Mouse (Mus musculus): ENCODE data around the gene Dzip1. TPM values are rescaled to one million over a fixed set of nuclear protein-coding genes. Genes with fewer than 3 reads are reported as not detected.

Dzip1 gene
- polyA plus RNA-seq, 1 experiment, result 5.9 TPM

DNA sequence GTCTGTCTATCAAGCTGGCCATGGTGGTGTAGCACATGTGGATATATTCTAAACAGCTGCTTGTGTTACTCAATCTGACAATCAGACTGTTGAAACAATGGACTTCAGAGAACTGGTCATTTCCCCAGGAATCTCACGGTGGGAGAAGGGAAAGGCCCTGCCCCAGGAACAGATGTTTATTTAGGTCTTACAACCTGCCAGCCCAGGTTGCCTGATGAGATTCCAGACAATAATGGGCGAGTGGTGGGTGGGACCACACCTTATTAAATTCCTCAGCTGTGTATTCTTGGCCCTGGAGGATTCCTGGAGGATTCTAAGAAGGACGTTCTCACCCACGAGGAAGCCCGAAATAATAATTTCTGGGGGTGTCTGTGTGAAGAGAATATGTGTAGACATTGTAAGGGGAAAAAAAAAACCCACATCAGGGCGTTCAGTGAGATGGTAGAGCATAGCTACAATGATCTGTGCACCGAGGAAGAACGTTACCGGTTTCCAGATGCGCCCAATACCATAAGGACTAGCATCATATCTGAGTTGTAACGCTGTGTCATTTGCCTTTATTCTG, 46.8 kb downstream of the Dzip1 start:
- Histone ChIP-seq H3K36me3 (ENCODE audit: control insufficient read depth, insufficient read depth, low read length) (no peaks in the 10 kb centered on the region), H3K27me3 (ENCODE audit: control insufficient read depth, insufficient read depth, low read length) (no peaks in the 10 kb centered on the region), H3K4me3 (ENCODE audit: extremely low read depth, insufficient read depth, insufficient read length) (no peak overlapping the region), H3K27ac (ENCODE audit: insufficient read depth, low read length) (no peak overlapping the region), H3K4me1 (ENCODE audit: control insufficient read depth, insufficient read depth, insufficient read length) (peaks cover 2% of the 10 kb centered on the region; the same call in 1 of the 2 replicates)
- 87% methylated on average over 11 of the region's 11 CpGs for WGBS
- DNase-seq (ENCODE audit: low read depth in 1 of 2, low spot score in 2 of 2), result no peak
- TF ChIP-seq POLR2A (IDR thresholded peaks at IDR 0.05; ENCODE audit: low read depth, low read length) (no peak), CTCF (IDR thresholded peaks at IDR 0.05; ENCODE audit: extremely low read depth, insufficient read depth, insufficient read length, insufficient replicate concordance) (no peak)

DNA sequence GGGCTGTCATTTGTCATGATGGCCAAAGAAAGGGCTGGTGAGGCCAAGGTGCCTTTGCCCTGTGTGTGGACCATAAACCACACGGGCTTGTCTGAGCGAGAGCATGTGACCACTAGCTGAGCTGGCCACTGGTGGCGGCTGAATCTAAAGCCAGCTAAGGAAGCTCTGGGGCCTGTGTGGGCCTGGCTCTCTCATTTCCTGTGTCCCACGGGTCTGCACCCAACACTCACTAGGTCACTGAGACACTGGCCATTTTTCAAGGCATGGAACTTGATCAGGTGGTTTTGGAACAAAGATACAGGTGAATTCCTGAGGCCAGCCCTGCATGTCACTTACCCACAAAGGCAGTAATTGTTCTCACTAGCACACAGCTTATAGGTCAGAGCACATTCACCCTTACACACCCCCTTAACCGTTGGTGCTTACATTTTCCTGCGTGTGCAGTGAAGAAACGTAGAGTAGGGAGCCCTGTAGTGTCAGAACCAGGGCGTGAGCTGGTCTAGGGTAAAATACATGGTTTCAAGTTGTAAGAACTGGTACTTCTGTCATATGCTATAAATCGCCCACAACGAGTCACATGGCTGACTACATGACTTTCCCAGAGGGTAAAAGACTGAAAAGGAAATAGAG, 50.4 kb downstream of the Dzip1 start:
- Histone ChIP-seq H3K27ac (ENCODE audit: insufficient read depth, low read length) (no peak overlapping the region), H3K36me3 (ENCODE audit: control insufficient read depth, insufficient read depth, low read length) (no peaks in the 10 kb centered on the region), H3K27me3 (ENCODE audit: control insufficient read depth, insufficient read depth, low read length) (no peaks in the 10 kb centered on the region), H3K4me3 (ENCODE audit: extremely low read depth, insufficient read depth, insufficient read length) (no peak overlapping the region), H3K4me1 (ENCODE audit: control insufficient read depth, insufficient read depth, insufficient read length) (peaks cover 2% of the 10 kb centered on the region; the same call in 1 of the 2 replicates)
- 75% methylated on average over 10 of the region's 10 CpGs for WGBS
- TF ChIP-seq CTCF (IDR thresholded peaks at IDR 0.05; ENCODE audit: extremely low read depth, insufficient read depth, insufficient read length, insufficient replicate concordance) (no peak), POLR2A (IDR thresholded peaks at IDR 0.05; ENCODE audit: low read depth, low read length) (no peak)
- no peak for DNase-seq (ENCODE audit: low read depth in 1 of 2, low spot score in 2 of 2)

- DNase-seq (ENCODE audit: low read depth in 1 of 2, low spot score in 2 of 2), result no peak
- Histone ChIP-seq H3K4me3 (ENCODE audit: extremely low read depth, insufficient read depth, insufficient read length) (no peak overlapping the region), H3K36me3 (ENCODE audit: control insufficient read depth, insufficient read depth, low read length) (no peaks in the 10 kb centered on the region), H3K4me1 (ENCODE audit: control insufficient read depth, insufficient read depth, insufficient read length) (no peaks in the 10 kb centered on the region), H3K27me3 (ENCODE audit: control insufficient read depth, insufficient read depth, low read length) (no peaks in the 10 kb centered on the region), H3K27ac (ENCODE audit: insufficient read depth, low read length) (no peak overlapping the region)
- WGBS, result 76% methylated on average over 4 of the region's 4 CpGs
- TF ChIP-seq CTCF (IDR thresholded peaks at IDR 0.05; ENCODE audit: extremely low read depth, insufficient read depth, insufficient read length, insufficient replicate concordance) (no peak), POLR2A (IDR thresholded peaks at IDR 0.05; ENCODE audit: low read depth, low read length) (no peak)
Measured at GRCm38 (mm10) chr14:118874126-118874525, 51.1 kb downstream of the Dzip1 start.

DNA sequence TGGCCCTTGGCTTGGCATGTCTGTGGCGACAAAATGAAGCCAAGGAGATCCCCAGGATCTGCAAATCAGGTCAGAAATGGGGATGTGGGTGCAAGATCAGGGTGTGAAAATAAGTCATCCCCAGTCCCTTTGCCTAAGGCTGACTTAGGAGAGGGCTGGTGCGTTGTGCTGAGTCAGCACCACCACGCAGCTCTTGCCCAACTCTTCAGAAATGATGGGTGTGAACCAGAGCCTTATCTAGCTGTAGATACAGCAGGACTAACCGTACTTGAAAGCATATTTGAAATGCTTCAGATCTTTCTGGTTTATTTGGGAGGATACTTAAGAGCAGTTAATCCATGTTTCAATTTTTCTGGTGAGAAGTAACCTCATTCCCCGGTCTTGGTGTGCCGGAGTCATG, 55.5 kb downstream of the Dzip1 start:
- Histone ChIP-seq H3K4me3 (ENCODE audit: extremely low read depth, insufficient read depth, insufficient read length) (no peak overlapping the region), H3K27me3 (ENCODE audit: control insufficient read depth, insufficient read depth, low read length) (no peaks in the 10 kb centered on the region), H3K27ac (ENCODE audit: insufficient read depth, low read length) (no peak overlapping the region), H3K4me1 (ENCODE audit: control insufficient read depth, insufficient read depth, insufficient read length) (no peaks in the 10 kb centered on the region), H3K36me3 (ENCODE audit: control insufficient read depth, insufficient read depth, low read length) (no peaks in the 10 kb centered on the region)
- TF ChIP-seq POLR2A (IDR thresholded peaks at IDR 0.05; ENCODE audit: low read depth, low read length), result no peak
- no peak for TF ChIP-seq CTCF (IDR thresholded peaks at IDR 0.05; ENCODE audit: extremely low read depth, insufficient read depth, insufficient read length, insufficient replicate concordance)
- 77% methylated on average over 6 of the region's 6 CpGs for WGBS
- no peak for DNase-seq (ENCODE audit: low read depth in 1 of 2, low spot score in 2 of 2)

GRCm38 (mm10) chr14:118868102-118868724, 57.0 kb downstream of the Dzip1 start:
- no peak overlapping the region for H3K27ac ChIP-seq (ENCODE audit: insufficient read depth, low read length)
- 91% methylated on average over 13 of the region's 13 CpGs for WGBS
- H3K27me3 ChIP-seq (ENCODE audit: control insufficient read depth, insufficient read depth, low read length), result no peaks in the 10 kb centered on the region
- no peaks in the 10 kb centered on the region; the same call in 1 of the 2 replicates for H3K4me1 ChIP-seq (ENCODE audit: control insufficient read depth, insufficient read depth, insufficient read length)
- TF ChIP-seq POLR2A (IDR thresholded peaks at IDR 0.05; ENCODE audit: low read depth, low read length), result no peak
- no peak for TF ChIP-seq CTCF (IDR thresholded peaks at IDR 0.05; ENCODE audit: extremely low read depth, insufficient read depth, insufficient read length, insufficient replicate concordance)
- H3K36me3 ChIP-seq (ENCODE audit: control insufficient read depth, insufficient read depth, low read length), result no peaks in the 10 kb centered on the region
- no peak for DNase-seq (ENCODE audit: low read depth in 1 of 2, low spot score in 2 of 2)
- no peak overlapping the region for H3K4me3 ChIP-seq (ENCODE audit: extremely low read depth, insufficient read depth, insufficient read length)

- DNase-seq (ENCODE audit: low read depth in 1 of 2, low spot score in 2 of 2), result no peak
- Histone ChIP-seq H3K36me3 (ENCODE audit: control insufficient read depth, insufficient read depth, low read length) (no peaks in the 10 kb centered on the region), H3K4me3 (ENCODE audit: extremely low read depth, insufficient read depth, insufficient read length) (no peak overlapping the region), H3K27me3 (ENCODE audit: control insufficient read depth, insufficient read depth, low read length) (no peaks in the 10 kb centered on the region), H3K27ac (ENCODE audit: insufficient read depth, low read length) (no peak overlapping the region), H3K4me1 (ENCODE audit: control insufficient read depth, insufficient read depth, insufficient read length) (no peaks in the 10 kb centered on the region; the same call in 1 of the 2 replicates)
- no peak for TF ChIP-seq POLR2A (IDR thresholded peaks at IDR 0.05; ENCODE audit: low read depth, low read length)
- TF ChIP-seq CTCF (IDR thresholded peaks at IDR 0.05; ENCODE audit: extremely low read depth, insufficient read depth, insufficient read length, insufficient replicate concordance), result no peak
- WGBS, result 86% methylated on average over 6 of the region's 6 CpGs
Measured at GRCm38 (mm10) chr14:118867366-118867765, 57.9 kb downstream of the Dzip1 start.
